10 mouse cellular contexts compared by ENCODE assay signal in the genomic region with DNA sequence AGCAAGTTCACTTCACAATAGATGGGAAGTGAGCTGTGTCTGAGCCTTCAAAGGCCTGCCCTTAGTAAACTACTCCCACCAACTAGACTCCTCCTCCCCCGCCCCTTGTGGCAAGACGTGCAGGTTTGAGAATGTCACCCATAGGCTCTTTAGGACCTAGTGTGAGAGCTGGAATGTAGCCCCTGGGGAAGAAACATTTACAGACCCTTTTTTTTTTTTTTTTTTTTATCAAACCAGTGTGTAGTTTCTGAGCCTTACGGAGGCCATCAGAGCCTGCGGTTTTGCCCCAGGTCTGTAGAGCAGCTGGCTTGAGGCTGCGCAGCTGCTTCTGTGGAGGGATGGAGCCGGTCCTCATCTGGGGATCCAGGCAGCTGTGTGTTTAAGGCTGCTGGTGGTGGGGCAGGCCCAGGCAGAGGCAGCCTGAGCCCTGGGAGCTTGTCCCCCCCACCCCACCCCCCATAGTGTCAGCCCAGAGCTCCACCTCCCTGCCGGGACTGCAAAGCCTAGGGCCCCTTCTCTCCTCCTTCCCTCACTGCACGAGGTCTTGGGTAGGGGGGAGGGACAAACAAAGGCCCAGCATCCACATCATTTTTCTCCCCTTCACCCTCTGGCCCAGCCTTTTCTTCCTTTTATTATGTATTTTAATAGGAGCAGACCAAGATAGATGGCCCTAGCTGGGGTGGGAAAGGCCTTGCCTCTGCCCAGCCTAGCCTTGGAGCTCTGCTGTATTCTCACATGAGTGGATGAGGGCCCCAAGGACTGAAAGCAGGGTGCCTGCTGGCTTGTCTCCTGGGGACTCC. TPM values are rescaled to one million over a fixed set of nuclear protein-coding genes. Genes with fewer than 3 reads are reported as not detected.
DNase-seq lines count a peak whose midpoint lies in the region; ATAC-seq lines count a peak whose summit lies in the region.
"Had no signal": no experiment of that assay in that cellular context is flagged by ENCODE, and none has a peak within 500 bp of the region (broad histone marks: within the 10 kb centered on the region; RNA-seq: fewer than 3 reads in every experiment).

No protein-coding gene starts in this region.

- H3K4me3 ChIP-seq in forebrain, embryonic 12.5 days (replicated peaks): no peak overlapping the region
- H3K4me3 ChIP-seq in forebrain, embryonic 15.5 days: no peak overlapping the region
- H3K4me3 ChIP-seq in midbrain, embryonic 13.5 days (replicated peaks): no peak overlapping the region

- 0 out of 2 replicates have a peak, but pooled peaks have one; percentile 33 for ATAC-seq in forebrain, embryonic 12.5 days (ENCODE audit: low FRiP score)
- ATAC-seq in forebrain, embryonic 15.5 days (replicated peaks): no peak
- peak; percentile 58; the same call in 1 of the 2 replicates for ATAC-seq in midbrain, embryonic 13.5 days

- no peak overlapping the region for H3K4me2 ChIP-seq in forebrain, embryonic 12.5 days
- H3K4me2 ChIP-seq in forebrain, embryonic 15.5 days (replicated peaks): no peak overlapping the region
- H3K4me2 ChIP-seq in midbrain, embryonic 13.5 days (replicated peaks): no peak overlapping the region

- H3K27ac ChIP-seq in forebrain, embryonic 12.5 days: peak overlapping the region; percentile 68
- no peak overlapping the region for H3K27ac ChIP-seq in forebrain, embryonic 15.5 days (replicated peaks)
- H3K27ac ChIP-seq in midbrain, embryonic 13.5 days: peak overlapping the region; percentile 37; the same call in 1 of the 2 replicates

- intact Hi-C loops in left cerebral cortex, postnatal 14 days (cut with DNase I): no loop called here

- H3K4me1 ChIP-seq in forebrain, embryonic 12.5 days: peaks cover 24% of the 10 kb centered on the region
- H3K4me1 ChIP-seq in forebrain, embryonic 15.5 days: no peaks in the 10 kb centered on the region
- H3K4me1 ChIP-seq in midbrain, embryonic 13.5 days (replicated peaks): peaks cover 20% of the 10 kb centered on the region

- peak; percentile 73 for DNase-seq in ES-CJ7 (ENCODE audit: low read depth, low spot score)
- DNase-seq in forelimb bud, embryonic 11.5 days (ENCODE audit: low read depth, low spot score): peak; percentile 53
- no peak for DNase-seq in left cerebral cortex, postnatal 14 days (ENCODE audit: low spot score in 2 of 2)
- DNase-seq in left cerebral cortex, adult 11 months (ENCODE audit: low spot score): no peak
- no peak for DNase-seq in layer of hippocampus, postnatal 25 days (ENCODE audit: extremely low spot score in 1 of 2, low spot score in 1 of 2)
- DNase-seq: cerebellum, postnatal 25 days; heart, adult 18-20 months had no signal

- no peaks in the 10 kb centered on the region for H3K9me3 ChIP-seq in forebrain, embryonic 12.5 days
- no peaks in the 10 kb centered on the region for H3K9me3 ChIP-seq in forebrain, embryonic 15.5 days
- H3K9me3 ChIP-seq in midbrain, embryonic 13.5 days: no peaks in the 10 kb centered on the region

- H3K27me3 ChIP-seq in forebrain, embryonic 12.5 days: peaks cover 33% of the 10 kb centered on the region
- H3K27me3 ChIP-seq in forebrain, embryonic 15.5 days: no peaks in the 10 kb centered on the region
- peaks cover 13% of the 10 kb centered on the region; the same call in 1 of the 2 replicates for H3K27me3 ChIP-seq in midbrain, embryonic 13.5 days

- no peaks in the 10 kb centered on the region for H3K36me3 ChIP-seq in forebrain, embryonic 12.5 days (replicated peaks)
- H3K36me3 ChIP-seq in forebrain, embryonic 15.5 days: no peaks in the 10 kb centered on the region
- H3K36me3 ChIP-seq in midbrain, embryonic 13.5 days: no peaks in the 10 kb centered on the region

- 18% methylated on average over 8 of the region's 8 CpGs for WGBS in forebrain, embryonic 12.5 days
- WGBS in forebrain, embryonic 15.5 days: 30% methylated on average over 8 of the region's 8 CpGs
- WGBS in midbrain, embryonic 13.5 days: 13% methylated on average over 8 of the region's 8 CpGs

- H3K9ac ChIP-seq in forebrain, embryonic 12.5 days: no peak overlapping the region
- H3K9ac ChIP-seq in forebrain, embryonic 15.5 days (replicated peaks): no peak overlapping the region
- no peak overlapping the region for H3K9ac ChIP-seq in midbrain, embryonic 13.5 days (replicated peaks)

RNA-seq across cellular contexts. Expression of a gene that starts 26.2 kb away (rescaled TPM):
- 6.7 and 7.8 TPM in 2 replicates for polyA plus RNA-seq in forebrain, embryonic 12.5 days (2016; fragmentation: Nextera tagmentation; extraction: Ambion mirVana)
- 3.2 TPM in 2 replicates for polyA plus RNA-seq in forebrain, embryonic 15.5 days (2015; fragmentation: Nextera tagmentation; extraction: Ambion mirVana)
- polyA plus RNA-seq in midbrain, embryonic 13.5 days (2015; fragmentation: Nextera tagmentation; extraction: Ambion mirVana): 4.0 and 4.4 TPM in 2 replicates
- 10 to 100 TPM; 15.6 to 16.2 TPM for total RNA-seq in left cerebral cortex, postnatal 14 days (2021)
- 10 to 100 TPM; 22.2 to 29.1 TPM for total RNA-seq in layer of hippocampus, postnatal 25 days (2021)

Comparison
In these comparisons a context has a peak if more than half of its experiments do, and no peak if none do; other contexts are left out.
1. DNase-seq: peak in ES-CJ7 (single experiment) and forelimb bud, embryonic 11.5 days (single experiment); none in left cerebral cortex, postnatal 14 days (0 of 2), left cerebral cortex, adult 11 months (single experiment) and layer of hippocampus, postnatal 25 days (0 of 2).